ENCODE assay signal across 8 mouse cellular contexts in the genomic region with DNA sequence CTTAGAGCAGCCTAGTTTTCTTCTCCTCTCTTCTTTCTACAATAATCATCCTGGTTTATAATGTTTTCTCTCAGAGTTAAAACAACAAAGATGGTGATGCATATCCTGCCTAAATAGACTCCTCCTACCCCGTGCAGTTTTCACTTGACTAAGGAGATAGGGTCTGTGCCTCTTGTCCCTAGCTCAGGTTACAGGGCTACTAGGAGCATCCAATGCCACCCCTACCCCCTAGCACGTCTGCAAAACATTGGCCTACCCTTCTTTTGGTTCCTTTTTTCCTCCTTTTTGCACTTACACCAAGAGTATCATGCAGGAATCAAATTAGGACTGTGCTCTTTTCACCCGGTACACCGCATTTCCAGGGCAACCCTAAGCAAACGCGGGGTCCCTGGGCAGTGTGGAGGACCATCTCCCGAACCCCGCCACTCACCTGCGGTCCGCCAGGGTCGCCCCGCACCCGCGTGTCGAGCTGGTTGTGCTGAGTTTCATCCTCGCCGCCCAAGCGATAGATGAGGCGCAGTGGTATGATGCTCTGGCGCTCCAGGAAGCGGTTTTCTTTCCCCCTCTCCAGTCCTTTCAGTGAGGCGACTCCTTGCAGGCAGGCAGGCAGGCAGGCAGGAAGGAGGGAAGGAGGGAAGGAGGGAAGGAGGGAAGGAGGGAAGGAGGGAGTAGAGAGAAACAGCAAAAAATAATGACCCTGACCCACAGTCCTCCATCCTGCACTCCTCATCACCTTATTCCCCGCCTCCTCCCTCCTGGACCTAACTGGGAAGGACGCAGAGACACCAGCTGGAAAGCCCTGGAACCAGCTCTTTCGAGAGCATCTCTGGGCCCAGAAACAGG. TPM values are rescaled to one million over a fixed set of nuclear protein-coding genes. Genes with fewer than 3 reads are reported as not detected.
DNase-seq lines count a peak whose midpoint lies in the region; ATAC-seq and TF ChIP-seq lines count a peak whose summit lies in the region.

No protein-coding gene starts in this region.

- H3K9ac ChIP-seq in lung, postnatal 0 days (replicated peaks; ENCODE audit: low read depth) = no peak overlapping the region
- peak overlapping the region; percentile 83 for H3K9ac ChIP-seq in hindbrain, embryonic 14.5 days
- no peak overlapping the region for H3K9ac ChIP-seq in liver, embryonic 14.5 days (replicated peaks)

- no peaks in the 10 kb centered on the region for H3K9me3 ChIP-seq in lung, postnatal 0 days (ENCODE audit: low read length)
- H3K9me3 ChIP-seq in hindbrain, embryonic 14.5 days (ENCODE audit: control insufficient read depth, low read length) = no peaks in the 10 kb centered on the region
- H3K9me3 ChIP-seq in liver, embryonic 14.5 days (ENCODE audit: control insufficient read depth, low read length) = no peaks in the 10 kb centered on the region

- no peak for TF ChIP-seq EP300 in lung, postnatal 0 days (IDR thresholded peaks at IDR 0.05)
- no peak for TF ChIP-seq EP300 in liver, embryonic 14.5 days (IDR thresholded peaks at IDR 0.05; ENCODE audit: low read depth)

- H3K27ac ChIP-seq in lung, postnatal 0 days (ENCODE audit: low read length) = no peak overlapping the region
- peak overlapping the region; percentile 86 for H3K27ac ChIP-seq in hindbrain, embryonic 14.5 days
- no peak overlapping the region for H3K27ac ChIP-seq in liver, embryonic 14.5 days
- no peak overlapping the region for H3K27ac ChIP-seq in small intestine, adult 2 months (ENCODE audit: insufficient read depth, low read depth, low read length)

- no peak for TF ChIP-seq POLR2A in small intestine, adult 2 months (IDR thresholded peaks at IDR 0.05; ENCODE audit: low read depth, low read length)

- WGBS in lung, postnatal 0 days = 5% methylated on average over 25 of the region's 25 CpGs
- WGBS in hindbrain, embryonic 14.5 days = under 1% methylated on average over 24 of the region's 25 CpGs
- 4% methylated on average over 25 of the region's 25 CpGs for WGBS in liver, embryonic 14.5 days (ENCODE audit: insufficient replicate concordance)
- WGBS in small intestine, adult 2 months = 10% methylated on average over 25 of the region's 25 CpGs

- no peak for DNase-seq in lung, postnatal 0 days (ENCODE audit: low spot score)
- no peak for DNase-seq in lung, postnatal 4 days
- peak; percentile 32 for DNase-seq in embryo, embryonic 9.5 days (ENCODE audit: extremely low spot score)
- peak; percentile 53 for DNase-seq in hindbrain, embryonic 14.5 days (ENCODE audit: low spot score)
- no peak for DNase-seq in liver, embryonic 14.5 days (ENCODE audit: low read depth in 3 of 3, low spot score in 3 of 3)
- DNase-seq in MN1 (ENCODE audit: low spot score) = no peak
- DNase-seq in ovary, postnatal 14 days (ENCODE audit: low spot score) = no peak

- no peaks in the 10 kb centered on the region for H3K36me3 ChIP-seq in lung, postnatal 0 days (ENCODE audit: insufficient read depth, low read length)
- peaks cover under 1% of the 10 kb centered on the region; the same call in 1 of the 2 replicates for H3K36me3 ChIP-seq in hindbrain, embryonic 14.5 days (replicated peaks; ENCODE audit: control insufficient read depth, insufficient read depth)
- H3K36me3 ChIP-seq in liver, embryonic 14.5 days (replicated peaks; ENCODE audit: control insufficient read depth, insufficient read depth, low read depth) = no peaks in the 10 kb centered on the region
- H3K36me3 ChIP-seq in small intestine, adult 2 months (ENCODE audit: control insufficient read depth, insufficient read depth, low read length) = no peaks in the 10 kb centered on the region

- TF ChIP-seq CTCF in lung, postnatal 0 days (IDR thresholded peaks at IDR 0.05) = no peak
- TF ChIP-seq CTCF in liver, embryonic 14.5 days (IDR thresholded peaks at IDR 0.05; ENCODE audit: low read depth) = no peak
- no peak for TF ChIP-seq CTCF in small intestine, adult 2 months (IDR thresholded peaks at IDR 0.05; ENCODE audit: extremely low read depth, insufficient read length, insufficient replicate concordance, low read depth, low read length)

- peaks cover 7% of the 10 kb centered on the region; the same call in 1 of the 2 replicates for H3K27me3 ChIP-seq in lung, postnatal 0 days (replicated peaks; ENCODE audit: insufficient read depth, low read length)
- no peaks in the 10 kb centered on the region; the same call in 1 of the 2 replicates for H3K27me3 ChIP-seq in hindbrain, embryonic 14.5 days (ENCODE audit: control insufficient read depth, insufficient read depth, low read length)
- peaks cover 15% of the 10 kb centered on the region for H3K27me3 ChIP-seq in liver, embryonic 14.5 days (ENCODE audit: control insufficient read depth, insufficient read depth, low read length)
- peaks cover 15% of the 10 kb centered on the region for H3K27me3 ChIP-seq in small intestine, adult 2 months (ENCODE audit: control insufficient read depth, insufficient read depth, low read length)

- H3K4me3 ChIP-seq in lung, postnatal 0 days (ENCODE audit: low read depth, low read length) = peak overlapping the region; percentile 48; the same call in 1 of the 2 replicates
- peak overlapping the region; percentile 80 for H3K4me3 ChIP-seq in hindbrain, embryonic 14.5 days (replicated peaks; ENCODE audit: low read length)
- H3K4me3 ChIP-seq in liver, embryonic 14.5 days (ENCODE audit: insufficient read depth in 1 of 2, low read depth in 2 of 2, low read length in 2 of 2) = no peak overlapping the region
- peak overlapping the region; percentile 62 for H3K4me3 ChIP-seq in small intestine, adult 2 months (ENCODE audit: low read depth, low read length)

- no peaks in the 10 kb centered on the region for H3K4me1 ChIP-seq in lung, postnatal 0 days (ENCODE audit: insufficient read depth, low read depth, low read length)
- H3K4me1 ChIP-seq in hindbrain, embryonic 14.5 days (replicated peaks; ENCODE audit: control insufficient read depth, insufficient read depth, low read length) = peaks cover 11% of the 10 kb centered on the region
- H3K4me1 ChIP-seq in liver, embryonic 14.5 days (replicated peaks; ENCODE audit: control insufficient read depth in 2 of 2, insufficient read depth in 2 of 2, low read length in 1 of 2) = no peaks in the 10 kb centered on the region
- H3K4me1 ChIP-seq in small intestine, adult 2 months (ENCODE audit: control insufficient read depth, insufficient read depth, insufficient read length, low read length) = no peaks in the 10 kb centered on the region

- no peak for ATAC-seq in lung, postnatal 0 days
- ATAC-seq in hindbrain, embryonic 14.5 days (ENCODE audit: low FRiP score) = peak; percentile 64
- no peak for ATAC-seq in liver, embryonic 14.5 days (ENCODE audit: insufficient read depth)

- H3K4me2 ChIP-seq in lung, postnatal 0 days (replicated peaks; ENCODE audit: low read depth, low read length) = peak overlapping the region; percentile 87
- H3K4me2 ChIP-seq in hindbrain, embryonic 14.5 days (replicated peaks) = peak overlapping the region; percentile 52
- peak overlapping the region; percentile 52 for H3K4me2 ChIP-seq in liver, embryonic 14.5 days (ENCODE audit: low read depth)

RNA-seq across cellular contexts. Expression of gene Adam22, which starts 1.0 kb away (rescaled TPM):
- polyA plus RNA-seq in lung, postnatal 0 days (2015; fragmentation: Nextera tagmentation; extraction: Ambion mirVana) = 2.6 and 3.0 TPM in 2 replicates
- polyA plus RNA-seq in hindbrain, embryonic 14.5 days (2014; fragmentation: Nextera tagmentation; extraction: Ambion mirVana) = 55.6 and 56.0 TPM in 2 replicates
- polyA plus RNA-seq in liver, embryonic 14.5 days (2012; rRNA removed) = 0.06 and 0.13 TPM in 2 replicates
- polyA plus RNA-seq in liver, embryonic 14.5 days (2014; fragmentation: Nextera tagmentation; extraction: Ambion mirVana) = 0.25 and 0.29 TPM in 2 replicates
- polyA plus RNA-seq in small intestine, adult 2 months (2012; rRNA removed) = 0.22 and 0.63 TPM in 2 replicates

RNA-seq across cellular contexts. Expression of gene Dbf4, which starts 55.5 kb away (rescaled TPM):
- polyA plus RNA-seq in lung, postnatal 0 days (2015; fragmentation: Nextera tagmentation; extraction: Ambion mirVana) = 10.5 and 10.8 TPM in 2 replicates
- polyA plus RNA-seq in hindbrain, embryonic 14.5 days (2014; fragmentation: Nextera tagmentation; extraction: Ambion mirVana) = 13.3 and 13.9 TPM in 2 replicates
- polyA plus RNA-seq in liver, embryonic 14.5 days (2012; rRNA removed) = 13.6 and 24.8 TPM in 2 replicates
- polyA plus RNA-seq in liver, embryonic 14.5 days (2014; fragmentation: Nextera tagmentation; extraction: Ambion mirVana) = 32.9 and 34.4 TPM in 2 replicates
- 1.3 and 3.7 TPM in 2 replicates for polyA plus RNA-seq in small intestine, adult 2 months (2012; rRNA removed)

RNA-seq across cellular contexts. Expression of gene Slc25a40, which starts 55.7 kb away (rescaled TPM):
- polyA plus RNA-seq in lung, postnatal 0 days (2015; fragmentation: Nextera tagmentation; extraction: Ambion mirVana) = 8.6 and 9.0 TPM in 2 replicates
- 8.1 and 8.5 TPM in 2 replicates for polyA plus RNA-seq in hindbrain, embryonic 14.5 days (2014; fragmentation: Nextera tagmentation; extraction: Ambion mirVana)
- 2.2 and 3.4 TPM in 2 replicates for polyA plus RNA-seq in liver, embryonic 14.5 days (2012; rRNA removed)
- 3.7 and 4.2 TPM in 2 replicates for polyA plus RNA-seq in liver, embryonic 14.5 days (2014; fragmentation: Nextera tagmentation; extraction: Ambion mirVana)
- 0.37 and 0.39 TPM in 2 replicates for polyA plus RNA-seq in small intestine, adult 2 months (2012; rRNA removed)

Comparison
In these comparisons a context has a peak if more than half of its experiments do, and no peak if none do; other contexts are left out.
1. DNase-seq: peak in embryo, embryonic 9.5 days (single experiment) and hindbrain, embryonic 14.5 days (single experiment); none in lung, postnatal 0 days (single experiment), lung, postnatal 4 days (0 of 2), liver, embryonic 14.5 days (0 of 3), MN1 (single experiment) and ovary, postnatal 14 days (single experiment).
2. H3K4me3 ChIP-seq: peak in lung, postnatal 0 days (single experiment), hindbrain, embryonic 14.5 days (single experiment) and small intestine, adult 2 months (single experiment); none in liver, embryonic 14.5 days (0 of 2).
3. RNA of gene Adam22, which starts 1.0 kb away (polyA plus RNA-seq): 55.6 to 56.0 TPM in hindbrain, embryonic 14.5 days; 2.6 to 3.0 TPM in lung, postnatal 0 days, 0.06 to 0.29 TPM in liver, embryonic 14.5 days and 0.22 to 0.63 TPM in small intestine, adult 2 months; every median in the first group is over 10 times any median in the second.
4. Peak in every context shown above with its lines, with median percentiles within 50 percentile points of each other: H3K4me2 ChIP-seq.